Mouse (Mus musculus) neural tube, embryonic 15.5 days (tissue): ENCODE measurements around the gene Abhd2. TPM values are rescaled to one million over a fixed set of nuclear protein-coding genes. Genes with fewer than 3 reads are reported as not detected.

ENCODE experiments used
- ATAC-seq: fragments of 200-750 bp; cut with Nextera tagmentation; 2 replicates; pipeline ENCODE4 v1.8.0; 2017; ENCODE audit warnings: mild to moderate bottlenecking, moderate TSS enrichment, moderate library complexity; ENCODE audit not compliant: low FRiP score
- H3K27ac ChIP-seq: fragments of 300-500 bp; sonication (generic); replicated peaks from 2 replicates; pipeline ENCODE4 v1.5.1; 2015; ENCODE audit warnings: mild to moderate bottlenecking, inconsistent platforms
- H3K27me3 ChIP-seq: fragments of 300-500 bp; sonication (generic); replicated peaks from 2 replicates; pipeline ENCODE4 v1.6.1; 2015; ENCODE audit warnings: inconsistent platforms
- H3K36me3 ChIP-seq: fragments of 300-500 bp; sonication (generic); 2 replicates; pipeline ENCODE4 v1.6.1; 2015; ENCODE audit warnings: inconsistent platforms
- H3K4me1 ChIP-seq: fragments of 300-500 bp; sonication (generic); 2 replicates; pipeline ENCODE4 v1.6.1; 2015; ENCODE audit warnings: inconsistent platforms
- H3K4me2 ChIP-seq: fragments of 300-500 bp; sonication (generic); 2 replicates; pipeline ENCODE4 v1.6.1; 2015; ENCODE audit warnings: inconsistent platforms, mild to moderate bottlenecking, moderate library complexity
- H3K4me3 ChIP-seq: fragments of 300-500 bp; sonication (generic); replicated peaks from 2 replicates; pipeline ENCODE4 v1.5.1; 2015; ENCODE audit warnings: mild to moderate bottlenecking, inconsistent platforms
- H3K9ac ChIP-seq: fragments of 300-500 bp; sonication (generic); replicated peaks from 2 replicates; pipeline ENCODE4 v1.6.1; 2015; ENCODE audit warnings: mild to moderate bottlenecking, inconsistent platforms
- H3K9me3 ChIP-seq: fragments of 300-500 bp; sonication (generic); replicated peaks from 2 replicates; pipeline ENCODE4 v1.6.1; 2016; ENCODE audit warnings: inconsistent platforms
- WGBS: fragments of 180-500 bp; shearing (Covaris S2); methylation state at CpG from one replicate; pipeline ENCODE4 v1.1.7; 2015; ENCODE audit warnings: mixed read lengths; 5-methylcytosine and 5-hydroxymethylcytosine counted together
- polyA plus RNA-seq: library from polyadenylated mRNA; unstranded; fragments of >200 nt; fragmentation: Nextera tagmentation; extraction: Ambion mirVana; gene quantifications from 2 replicates; pipeline ENCODE4 v1.2.1, GENCODE M21; 2015

The Abhd2 gene
- polyA plus RNA-seq, 1 experiment from 2014 or later, result 15.6 TPM

DNA sequence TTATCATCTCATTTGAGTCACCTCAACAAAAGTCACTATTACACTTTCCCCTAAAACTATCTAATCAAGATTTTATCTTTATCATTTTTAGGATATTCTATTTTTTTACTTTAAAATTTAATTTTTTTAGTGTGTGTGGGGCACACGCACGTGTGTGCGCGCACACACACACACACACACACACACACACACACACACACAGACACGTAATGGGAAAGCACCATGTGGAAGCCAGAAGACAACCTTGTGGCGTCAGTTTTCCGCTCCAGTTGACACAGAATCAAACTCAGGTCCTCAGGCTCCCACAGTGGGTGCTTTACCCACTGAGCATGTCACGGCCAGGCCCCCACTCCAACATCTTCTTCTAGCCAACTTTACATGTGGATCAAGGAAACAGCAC, 4.1 kb upstream of the Abhd2 start:
- Histone ChIP-seq H3K4me2 (no peak overlapping the region), H3K27ac (no peak overlapping the region), H3K4me1 (peaks cover 13% of the 10 kb centered on the region), H3K36me3 (no peaks in the 10 kb centered on the region), H3K4me3 (no peak overlapping the region), H3K9ac (no peak overlapping the region), H3K9me3 (no peaks in the 10 kb centered on the region), H3K27me3 (no peaks in the 10 kb centered on the region)
- ATAC-seq, result no peak
- WGBS, result 92% methylated on average over 8 of the region's 8 CpGs

DNA sequence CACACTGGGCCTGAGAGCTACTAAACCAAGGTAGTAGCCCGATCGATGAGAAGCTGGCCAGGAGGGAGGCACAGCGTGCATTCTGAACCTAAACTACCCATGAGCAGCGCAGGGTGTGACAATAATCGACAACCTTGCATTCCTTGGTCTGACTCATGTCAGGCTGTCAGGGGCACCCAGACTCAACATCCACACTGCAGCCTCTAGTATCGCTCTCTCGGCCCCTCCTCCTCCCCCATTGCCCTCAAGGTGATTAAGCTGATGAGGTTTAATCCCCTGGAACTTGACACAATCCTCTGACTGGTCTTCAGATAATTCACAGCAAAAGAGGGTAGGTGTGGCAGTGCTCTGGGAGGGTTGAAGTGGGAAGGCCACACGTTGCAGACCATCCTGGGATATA, 3.6 kb upstream of the Abhd2 start:
- WGBS, result 73% methylated on average over 8 of the region's 8 CpGs
- H3K36me3 ChIP-seq, result no peaks in the 10 kb centered on the region
- H3K4me3 ChIP-seq, result no peak overlapping the region
- peaks cover 18% of the 10 kb centered on the region for H3K4me1 ChIP-seq
- H3K4me2 ChIP-seq, result no peak overlapping the region
- H3K27ac ChIP-seq, result no peak overlapping the region
- no peaks in the 10 kb centered on the region for H3K9me3 ChIP-seq
- no peak for ATAC-seq
- H3K27me3 ChIP-seq, result no peaks in the 10 kb centered on the region
- no peak overlapping the region for H3K9ac ChIP-seq

DNA sequence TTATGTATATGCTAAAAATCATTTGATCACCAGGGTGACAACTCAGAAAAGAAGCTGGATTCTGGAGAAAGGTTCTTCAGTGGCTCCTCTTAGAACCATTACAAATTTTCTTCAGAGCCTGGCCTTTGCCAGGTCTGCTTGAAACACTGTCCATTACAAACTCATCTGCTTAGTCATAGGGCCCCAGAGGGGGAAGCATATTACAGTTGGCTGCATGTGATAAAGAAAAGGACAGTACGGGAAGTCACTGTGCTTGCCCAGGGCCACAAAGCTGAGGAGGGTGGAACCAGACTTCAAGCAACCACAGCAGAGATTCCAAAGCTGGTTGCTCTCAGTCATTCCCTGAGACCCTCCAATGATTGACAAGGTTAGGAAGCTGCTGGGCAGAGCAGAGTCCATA, 3.1 kb upstream of the Abhd2 start:
- H3K4me1 ChIP-seq, result peaks cover 22% of the 10 kb centered on the region
- no peak for ATAC-seq
- H3K4me2 ChIP-seq, result no peak overlapping the region
- no peak overlapping the region for H3K4me3 ChIP-seq
- H3K27ac ChIP-seq, result no peak overlapping the region
- no peaks in the 10 kb centered on the region for H3K27me3 ChIP-seq
- no peaks in the 10 kb centered on the region for H3K9me3 ChIP-seq
- 71% methylated on average over 1 of the region's 1 CpGs for WGBS
- H3K9ac ChIP-seq, result no peak overlapping the region
- H3K36me3 ChIP-seq, result no peaks in the 10 kb centered on the region

DNA sequence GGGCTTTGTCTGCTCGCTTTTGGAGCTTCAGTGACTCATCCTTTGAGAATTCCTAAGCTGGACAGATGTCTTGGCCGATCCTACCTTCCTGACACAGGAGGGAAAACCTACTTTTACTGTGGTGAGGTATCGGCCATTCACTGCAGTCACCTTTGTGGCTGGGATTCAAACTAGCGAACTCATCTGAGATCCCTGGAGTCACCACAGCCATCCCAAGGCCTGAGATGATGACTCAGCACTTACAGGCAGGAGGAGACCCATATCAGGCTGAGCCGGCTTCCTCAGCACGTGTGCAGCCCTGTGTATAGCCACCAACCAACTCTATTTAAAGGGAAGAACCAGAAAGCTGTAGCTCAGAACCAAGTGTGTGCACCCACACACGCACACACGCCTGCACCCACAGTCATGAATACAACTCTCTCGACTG, 2.0 kb upstream of the Abhd2 start:
- no peak overlapping the region for H3K9ac ChIP-seq
- no peaks in the 10 kb centered on the region for H3K9me3 ChIP-seq
- ATAC-seq, result no peak
- no peak overlapping the region for H3K4me2 ChIP-seq
- no peak overlapping the region for H3K27ac ChIP-seq
- no peaks in the 10 kb centered on the region for H3K36me3 ChIP-seq
- WGBS, result 88% methylated on average over 9 of the region's 9 CpGs
- H3K4me3 ChIP-seq, result no peak overlapping the region
- no peaks in the 10 kb centered on the region for H3K27me3 ChIP-seq
- H3K4me1 ChIP-seq, result peaks cover 34% of the 10 kb centered on the region

DNA sequence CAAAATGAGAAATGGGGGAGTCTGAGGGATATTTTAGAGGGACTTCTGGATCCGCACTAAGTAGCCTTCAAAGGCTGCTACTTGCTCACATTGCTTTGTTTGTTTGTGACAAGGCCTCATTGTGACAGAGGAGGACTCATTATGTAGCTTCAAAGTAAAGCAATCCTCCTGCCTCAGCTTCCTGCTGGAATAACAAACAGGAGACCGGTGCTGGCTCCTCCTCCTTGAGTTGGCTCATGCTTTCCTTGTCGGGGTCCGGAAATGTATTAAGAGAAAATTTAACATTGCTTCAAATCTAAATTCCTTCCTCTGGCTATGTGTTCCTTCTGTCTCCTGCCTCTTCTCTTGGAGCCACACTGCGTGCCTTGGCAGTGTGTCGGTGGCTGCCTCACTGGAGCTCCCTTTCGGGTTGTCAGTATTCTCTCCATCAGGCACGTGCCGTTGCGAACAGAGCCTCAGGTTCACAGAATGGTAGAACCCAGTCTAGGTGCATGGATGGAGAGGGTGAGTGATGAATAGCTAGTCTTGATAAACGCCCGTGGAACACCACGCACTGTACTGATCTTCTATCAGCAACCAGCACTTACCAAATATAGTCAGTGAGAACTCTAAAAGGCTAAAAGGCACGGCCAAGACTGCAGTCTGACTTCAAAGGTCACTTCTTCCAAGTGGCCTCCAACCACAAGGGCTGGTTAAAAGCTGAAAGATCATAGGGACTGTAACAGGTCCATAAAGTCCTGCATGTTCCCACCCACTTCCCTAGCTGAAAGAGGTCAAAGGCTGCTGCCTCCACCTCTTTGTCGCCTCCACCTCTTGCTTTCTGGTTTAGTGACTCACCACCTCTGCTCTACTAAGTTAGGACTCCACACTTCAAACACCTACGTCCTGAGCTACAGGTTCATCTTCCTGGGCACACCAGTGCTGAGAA, 874 bp upstream of the Abhd2 start:
- Histone ChIP-seq H3K27ac (peak overlapping the region; percentile 43), H3K9ac (no peak overlapping the region), H3K27me3 (no peaks in the 10 kb centered on the region), H3K4me2 (peak overlapping the region; percentile 55), H3K9me3 (no peaks in the 10 kb centered on the region), H3K4me3 (peak overlapping the region; percentile 80), H3K4me1 (peaks cover 45% of the 10 kb centered on the region), H3K36me3 (no peaks in the 10 kb centered on the region)
- WGBS, result 77% methylated on average over 16 of the region's 16 CpGs
- ATAC-seq, result no peak; the same call in 1 of the 2 replicates

DNA sequence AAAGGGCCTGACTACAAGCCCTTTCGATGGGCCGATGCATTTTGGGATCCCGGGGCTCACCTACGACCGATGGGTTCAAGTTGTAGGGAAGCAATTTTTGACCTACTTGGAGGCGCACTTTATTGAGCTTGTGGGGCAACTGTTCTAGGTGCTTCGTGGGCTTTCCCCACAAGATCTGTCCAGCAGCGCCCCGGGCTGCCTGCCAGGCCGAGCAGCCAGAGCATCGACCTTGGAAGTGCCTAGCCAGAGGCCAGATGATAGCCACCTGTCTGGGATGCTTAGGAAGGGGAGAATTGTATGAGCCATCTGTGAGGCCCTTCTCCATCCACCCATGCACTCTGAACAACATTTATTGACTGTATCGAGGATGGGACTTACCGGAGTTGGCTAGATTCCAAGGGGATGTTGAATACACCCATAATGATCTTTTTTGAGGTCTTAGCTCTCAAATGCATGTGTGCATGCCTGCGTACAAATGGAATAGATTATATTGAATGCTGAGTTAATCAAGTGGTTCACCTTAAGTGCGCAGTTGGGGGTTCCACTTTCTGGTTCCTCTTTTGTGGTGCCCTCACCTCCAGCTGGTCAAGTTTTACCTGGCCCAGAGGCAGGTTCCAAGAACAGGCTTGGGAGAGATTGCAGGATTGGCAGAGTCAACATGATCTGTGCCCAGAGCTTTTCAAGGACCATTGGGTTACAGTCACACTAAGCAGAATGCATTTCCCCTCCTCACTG, 906 bp downstream of the Abhd2 start:
- H3K4me1 ChIP-seq, result peaks cover 52% of the 10 kb centered on the region
- H3K27ac ChIP-seq, result peak overlapping the region; percentile 86
- peak overlapping the region; percentile 83 for H3K4me2 ChIP-seq
- WGBS, result 10% methylated on average over 15 of the region's 15 CpGs
- H3K36me3 ChIP-seq, result no peaks in the 10 kb centered on the region
- H3K4me3 ChIP-seq, result peak overlapping the region; percentile 80
- ATAC-seq, result no peak
- H3K9ac ChIP-seq, result peak overlapping the region; percentile 93
- H3K27me3 ChIP-seq, result no peaks in the 10 kb centered on the region
- no peaks in the 10 kb centered on the region for H3K9me3 ChIP-seq

DNA sequence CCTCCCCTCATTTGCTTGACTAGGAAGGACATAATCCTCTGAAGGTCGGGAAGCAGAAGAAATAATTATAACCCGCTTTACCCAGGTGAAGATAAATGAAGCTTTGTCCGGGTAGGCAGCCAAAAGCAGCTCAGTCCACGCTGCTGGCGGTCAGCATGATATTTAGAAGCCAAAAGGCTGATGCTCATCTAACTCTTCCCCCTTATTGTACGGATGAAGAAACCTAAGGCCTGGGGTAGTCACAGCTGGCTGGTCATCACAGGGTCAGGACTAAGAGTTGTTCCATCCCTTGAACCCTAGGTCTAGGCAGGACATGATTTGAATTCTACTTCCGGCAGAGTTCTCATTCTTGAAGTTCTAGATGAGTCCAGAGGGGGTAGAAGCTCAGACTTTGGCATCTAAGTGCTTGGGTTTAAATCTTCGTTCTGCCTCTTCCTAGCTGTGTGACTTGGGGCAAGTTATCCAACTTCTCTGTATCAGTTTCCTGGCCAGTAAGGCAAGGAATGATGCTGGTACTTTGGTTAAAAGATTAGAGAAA, 1.5 kb downstream of the Abhd2 start:
- Histone ChIP-seq H3K4me2 (peak overlapping the region; percentile 83), H3K9ac (peak overlapping the region; percentile 93), H3K9me3 (no peaks in the 10 kb centered on the region), H3K27ac (peak overlapping the region; percentile 86), H3K4me1 (peaks cover 58% of the 10 kb centered on the region), H3K36me3 (no peaks in the 10 kb centered on the region), H3K27me3 (no peaks in the 10 kb centered on the region), H3K4me3 (peak overlapping the region; percentile 80)
- 75% methylated on average over 8 of the region's 8 CpGs for WGBS
- ATAC-seq, result no peak

DNA sequence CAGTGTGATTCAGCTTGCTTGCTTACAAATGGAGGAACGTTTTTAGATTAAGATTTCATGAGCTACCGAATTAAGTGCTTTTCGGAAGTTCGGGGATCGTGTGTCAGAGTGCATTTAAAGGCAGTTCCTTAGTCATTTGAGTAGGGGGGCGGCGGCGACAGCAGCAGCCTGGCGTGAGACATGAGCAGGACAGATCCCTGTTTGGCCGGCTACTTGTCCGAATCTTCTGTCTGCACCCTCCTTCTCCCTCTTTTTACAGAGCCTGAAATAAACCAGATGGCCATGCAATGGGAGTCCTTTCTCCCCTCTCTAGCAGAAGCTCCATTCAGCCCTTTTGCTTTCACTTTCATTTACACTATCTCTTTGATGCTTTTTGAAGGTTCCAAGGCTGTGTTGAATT, 2.3 kb downstream of the Abhd2 start:
- peaks cover 60% of the 10 kb centered on the region for H3K4me1 ChIP-seq
- no peaks in the 10 kb centered on the region for H3K36me3 ChIP-seq
- H3K27ac ChIP-seq, result no peak overlapping the region
- H3K9me3 ChIP-seq, result no peaks in the 10 kb centered on the region
- 0 out of 2 replicates have a peak overlapping the region, but pooled peaks have one; percentile 30 for H3K9ac ChIP-seq
- no peak for ATAC-seq
- H3K4me2 ChIP-seq, result peak overlapping the region; percentile 83
- peak overlapping the region; percentile 80 for H3K4me3 ChIP-seq
- no peaks in the 10 kb centered on the region for H3K27me3 ChIP-seq
- 33% methylated on average over 11 of the region's 11 CpGs for WGBS

DNA sequence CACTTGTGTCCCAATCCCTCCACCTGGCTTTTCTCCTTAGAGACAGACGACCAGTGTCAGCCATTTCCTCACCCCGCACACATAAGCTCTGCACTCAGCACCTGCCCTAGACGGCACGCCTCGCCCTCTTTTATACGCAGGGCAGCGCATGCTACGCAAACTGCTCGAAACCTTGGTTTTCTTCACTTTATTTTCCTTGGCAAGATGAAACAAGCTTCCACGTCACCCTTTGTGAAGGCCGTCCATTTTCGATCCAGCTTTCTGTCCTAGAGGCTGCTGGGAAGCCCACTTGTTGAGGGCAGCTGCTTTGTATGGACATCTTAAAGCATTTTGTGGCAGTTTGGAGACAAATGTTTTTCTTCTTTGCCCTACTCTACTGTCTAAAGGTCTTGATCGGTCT, 5.4 kb downstream of the Abhd2 start:
- ATAC-seq, result no peak
- no peak overlapping the region for H3K9ac ChIP-seq

DNA sequence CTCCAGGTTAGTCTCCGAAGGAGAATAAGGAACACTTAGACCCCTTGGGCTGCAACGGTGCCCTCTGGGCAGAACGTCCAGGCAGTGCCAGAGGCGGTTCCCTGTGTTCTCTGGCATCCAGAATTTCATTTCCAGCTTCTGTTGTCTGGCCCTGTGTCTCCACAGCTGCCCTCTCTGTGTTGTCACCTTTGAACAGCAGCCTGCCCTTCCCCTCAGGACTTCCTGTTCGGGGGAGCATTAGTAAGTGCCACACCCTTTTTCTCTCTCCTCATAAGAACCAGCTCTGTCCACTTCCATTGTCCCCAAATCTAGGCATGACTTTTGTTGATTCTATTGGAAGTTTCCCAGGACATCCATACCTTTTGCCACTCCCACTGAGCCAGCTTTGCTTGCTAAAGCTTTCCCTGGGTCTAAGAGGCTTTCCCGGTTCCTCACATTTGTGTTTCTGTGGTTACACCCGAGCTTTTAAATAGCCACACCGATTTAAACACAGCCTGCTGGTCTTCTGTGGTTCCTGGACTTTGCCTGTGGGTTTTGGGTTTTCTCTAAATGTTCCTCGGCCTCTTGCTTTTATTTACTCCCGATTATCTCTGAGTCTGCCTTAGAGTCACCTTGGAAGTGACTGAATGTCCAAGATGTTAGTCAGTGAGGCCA, 6.5 kb downstream of the Abhd2 start:
- Histone ChIP-seq H3K4me1 (peaks cover 57% of the 10 kb centered on the region), H3K27ac (peak overlapping the region; percentile 7; the same call in 1 of the 2 replicates), H3K9ac (no peak overlapping the region), H3K9me3 (no peaks in the 10 kb centered on the region), H3K4me3 (no peak overlapping the region), H3K36me3 (no peaks in the 10 kb centered on the region), H3K27me3 (no peaks in the 10 kb centered on the region), H3K4me2 (no peak overlapping the region)
- 80% methylated on average over 10 of the region's 10 CpGs for WGBS
- ATAC-seq, result no peak

More for the DNA sequence above, 5.4 kb downstream of the Abhd2 start:
- 74% methylated on average over 13 of the region's 13 CpGs for WGBS
- no peaks in the 10 kb centered on the region for H3K9me3 ChIP-seq
- H3K27me3 ChIP-seq, result no peaks in the 10 kb centered on the region
- H3K4me1 ChIP-seq, result peaks cover 65% of the 10 kb centered on the region
- no peaks in the 10 kb centered on the region for H3K36me3 ChIP-seq
- H3K4me2 ChIP-seq, result no peak overlapping the region
- H3K4me3 ChIP-seq, result no peak overlapping the region
- no peak overlapping the region for H3K27ac ChIP-seq

DNA sequence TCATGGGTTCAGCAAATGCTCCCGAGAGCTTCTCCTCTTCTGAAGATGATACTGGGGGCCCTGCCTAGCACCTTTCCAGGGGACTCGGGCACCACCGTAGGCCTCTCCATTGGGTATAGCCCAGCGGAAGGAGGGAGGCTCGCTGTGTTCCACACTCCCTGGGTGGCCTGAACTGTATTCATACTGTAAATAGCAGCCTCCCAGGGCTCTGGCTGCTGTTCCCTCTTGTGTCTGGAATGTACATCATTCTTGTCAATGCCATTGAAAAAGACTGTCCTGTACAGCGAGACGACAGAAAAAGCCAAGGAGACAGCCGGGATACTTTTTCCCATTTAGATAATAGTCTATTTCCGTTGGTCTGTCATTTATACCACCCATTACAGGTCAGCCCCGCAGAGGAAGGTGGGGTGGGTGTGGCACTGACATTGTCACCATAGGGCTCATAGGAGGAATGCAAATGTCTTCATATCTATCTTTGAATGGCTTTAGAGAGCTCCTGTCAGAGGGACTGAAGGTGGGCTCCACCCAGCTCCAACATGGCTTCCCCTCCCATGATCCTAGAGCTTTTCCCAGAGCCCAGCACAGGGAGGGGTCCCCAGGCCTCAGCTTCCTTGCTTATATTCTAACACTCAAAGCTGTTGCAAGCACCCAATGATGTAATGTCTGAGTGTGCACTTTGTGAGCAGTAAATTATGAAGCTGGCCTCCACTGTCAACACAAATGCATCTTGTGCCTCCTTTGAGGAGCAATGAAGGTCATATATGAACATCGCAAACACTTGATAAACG, 10.1 kb downstream of the Abhd2 start:
- H3K36me3 ChIP-seq, result no peaks in the 10 kb centered on the region
- no peaks in the 10 kb centered on the region for H3K9me3 ChIP-seq
- no peak overlapping the region; the same call in 1 of the 2 replicates for H3K27ac ChIP-seq
- H3K27me3 ChIP-seq, result no peaks in the 10 kb centered on the region
- ATAC-seq, result peak; percentile 45; the same call in 1 of the 2 replicates
- WGBS, result 58% methylated on average over 12 of the region's 12 CpGs
- peaks cover 29% of the 10 kb centered on the region for H3K4me1 ChIP-seq
- H3K4me2 ChIP-seq, result no peak overlapping the region
- H3K9ac ChIP-seq, result no peak overlapping the region
- no peak overlapping the region for H3K4me3 ChIP-seq
